Mouse (Mus musculus) ZHBTc4 (cell line): ENCODE measurements around the gene Ttyh1.
A peak's percentile ranks its signal among the peaks of the same experiment; 100 is the strongest.
"Not testable (repeated sequence)": the region's sequence is repeated elsewhere in the genome, so short reads cannot be mapped to it uniquely, and the experiment has no call there.

Experiments used
- DNase-seq: peaks from one replicate; pipeline ENCODE4 v3.0.0-alpha.2; 2011; ENCODE audit warnings: low read depth, low spot score

Ttyh1 gene

GRCm38 (mm10) chr7:4143506-4143905 lies 24.3 kb downstream of the Ttyh1 start:
- no peak for DNase-seq

GRCm38 (mm10) chr7:4144046-4144445 lies 24.8 kb downstream of the Ttyh1 start:
- DNase-seq: no peak

DNA sequence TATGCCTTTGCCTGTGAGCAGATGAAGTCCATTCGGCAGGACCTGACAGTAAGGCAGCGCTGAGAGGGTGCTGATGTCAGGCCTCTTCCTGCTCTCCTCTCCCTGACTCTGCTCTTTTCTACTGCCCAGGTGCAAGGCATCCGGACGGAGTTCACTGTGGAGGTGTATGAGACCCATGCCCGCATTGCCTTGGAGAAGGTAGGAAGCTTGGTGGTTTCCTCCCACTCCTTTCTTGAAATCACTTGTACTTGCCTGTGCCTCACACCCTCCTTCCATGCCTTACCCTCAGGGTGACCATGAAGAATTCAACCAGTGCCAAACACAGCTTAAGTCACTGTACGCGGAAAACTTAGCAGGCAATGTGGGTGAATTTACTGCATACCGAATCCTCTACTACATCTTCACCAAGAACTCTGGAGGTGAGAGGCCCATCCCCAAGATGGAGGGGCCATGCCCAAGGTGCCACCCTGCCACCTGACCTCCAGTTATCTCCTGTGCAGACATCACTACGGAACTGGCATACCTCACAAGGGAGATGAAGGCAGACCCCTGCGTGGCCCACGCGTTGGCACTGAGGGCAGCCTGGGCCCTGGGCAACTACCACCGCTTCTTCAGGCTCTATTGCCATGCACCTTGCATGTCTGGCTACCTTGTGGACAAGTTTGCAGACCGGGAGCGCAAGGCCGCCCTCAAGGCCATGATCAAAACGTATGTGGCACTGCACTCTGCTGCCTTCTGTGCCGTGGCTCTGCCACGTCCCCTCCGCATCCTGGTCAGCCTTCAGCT lies 25.8 kb downstream of the Ttyh1 start:
- no peak for DNase-seq

GRCm38 (mm10) chr7:4145552-4146190 lies 26.5 kb downstream of the Ttyh1 start:
- DNase-seq: peak; percentile 77

DNA sequence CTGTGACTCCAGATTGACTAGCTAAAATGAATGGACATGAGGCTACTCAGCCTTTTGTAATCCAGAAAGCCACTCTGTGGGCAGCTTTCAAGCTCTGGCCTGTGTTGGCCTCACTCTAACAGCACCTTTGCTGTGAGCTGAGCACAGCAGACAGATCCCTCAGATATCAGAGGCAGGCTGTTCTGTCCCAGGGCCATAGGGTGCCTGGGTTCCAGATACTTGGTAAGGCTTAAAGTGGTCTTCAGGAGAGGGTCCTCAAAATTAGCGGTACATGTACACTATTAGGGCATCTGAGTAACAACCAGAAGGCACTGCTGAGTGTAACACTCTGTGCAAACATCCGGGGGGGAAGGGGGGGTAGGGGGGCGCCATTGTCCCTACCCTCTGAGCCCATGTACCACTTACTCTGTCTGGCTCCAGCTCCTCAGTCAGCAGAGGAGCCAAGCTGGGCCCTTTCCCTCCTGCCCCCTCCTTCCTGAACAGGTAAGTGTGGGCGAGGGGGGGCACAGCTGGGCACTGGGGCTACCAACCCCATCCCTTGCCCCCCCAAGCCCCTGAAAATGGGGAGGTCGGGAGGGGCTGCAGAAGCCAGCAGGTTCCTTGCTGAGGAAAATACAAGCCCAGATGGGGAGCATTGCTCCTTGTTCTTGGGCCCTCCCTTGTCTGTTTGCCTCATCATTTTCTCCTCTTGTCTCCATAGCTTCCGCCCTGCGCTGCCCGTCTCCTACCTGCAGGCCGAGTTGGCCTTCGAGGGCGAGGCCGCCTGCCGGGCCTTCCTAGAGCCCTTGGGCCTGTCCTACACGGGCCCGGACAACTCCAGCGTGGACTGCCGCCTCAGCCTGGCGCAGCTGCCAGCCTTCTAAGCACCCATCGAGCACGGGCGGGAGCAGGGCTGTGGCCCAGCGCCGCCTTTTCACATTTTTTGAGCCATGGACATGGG lies 27.3 kb downstream of the Ttyh1 start:
- no peak for DNase-seq

GRCm38 (mm10) chr7:4147371-4147770 lies 28.2 kb downstream of the Ttyh1 start:
- no peak for DNase-seq

DNA sequence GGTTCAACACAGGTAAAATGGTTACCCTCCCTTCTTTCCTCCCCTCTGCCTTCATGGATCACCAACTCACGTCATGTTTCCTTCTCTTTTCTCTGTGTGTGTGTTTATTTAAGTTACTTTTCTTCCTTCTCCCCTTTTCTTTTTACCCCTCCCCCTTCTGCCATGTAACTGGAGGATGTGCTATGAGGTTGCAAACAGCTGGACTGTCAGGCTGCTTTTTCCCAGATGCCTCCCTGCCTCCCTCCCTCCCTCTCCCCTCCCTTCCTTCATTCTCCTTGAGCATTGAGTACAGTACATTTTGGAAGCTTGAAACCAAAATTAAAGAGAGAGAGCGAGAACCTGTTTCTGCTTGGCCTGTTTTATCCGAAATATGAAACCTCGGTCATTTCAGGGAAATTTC lies 28.6 kb downstream of the Ttyh1 start:
- DNase-seq: no peak

- DNase-seq: no peak
These were observed 29.4 kb downstream of the Ttyh1 start for GRCm38 (mm10) chr7:4148341-4149208.

DNA sequence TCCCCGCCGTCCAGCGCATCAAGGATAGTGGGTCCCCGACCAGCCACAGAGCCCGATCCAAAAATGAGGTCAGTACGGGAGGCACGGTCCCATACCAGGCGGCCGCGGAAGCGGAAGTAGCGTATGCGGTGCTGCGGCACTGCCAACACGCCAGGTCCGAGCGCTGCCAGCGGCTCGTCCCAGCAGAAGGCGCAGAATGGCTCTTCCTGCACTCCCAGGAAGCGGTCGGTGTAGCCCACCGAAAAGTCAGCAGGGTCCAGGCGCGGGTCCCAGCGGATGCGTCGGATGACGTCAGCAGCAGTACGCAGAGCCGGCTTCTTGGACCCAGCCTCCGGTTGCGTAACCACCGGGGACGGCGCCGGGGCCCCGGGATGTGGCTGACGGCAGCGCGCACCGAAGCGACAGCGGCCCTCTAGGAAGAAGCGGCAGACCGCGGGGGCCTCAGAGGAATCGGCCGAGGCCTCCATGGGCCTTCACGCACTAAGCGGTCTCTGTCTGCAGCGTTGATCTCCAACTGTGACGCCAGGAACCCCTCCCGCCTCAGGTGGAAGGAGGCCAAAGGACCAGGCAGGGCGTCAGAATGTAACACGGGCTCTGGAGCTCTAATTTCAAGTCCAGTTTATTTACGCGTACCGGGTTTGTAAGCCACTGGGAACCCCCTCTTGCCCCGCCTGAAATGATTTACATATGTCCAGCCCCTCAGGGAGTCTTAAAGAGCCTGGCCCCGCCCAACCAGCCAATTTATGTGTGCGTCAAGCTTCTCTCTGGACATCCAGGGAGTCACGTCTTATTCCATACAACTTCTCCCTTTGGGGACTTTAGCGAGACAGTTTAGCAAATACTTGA lies 30.2 kb downstream of the Ttyh1 start:
- peak; percentile 91 for DNase-seq

DNA sequence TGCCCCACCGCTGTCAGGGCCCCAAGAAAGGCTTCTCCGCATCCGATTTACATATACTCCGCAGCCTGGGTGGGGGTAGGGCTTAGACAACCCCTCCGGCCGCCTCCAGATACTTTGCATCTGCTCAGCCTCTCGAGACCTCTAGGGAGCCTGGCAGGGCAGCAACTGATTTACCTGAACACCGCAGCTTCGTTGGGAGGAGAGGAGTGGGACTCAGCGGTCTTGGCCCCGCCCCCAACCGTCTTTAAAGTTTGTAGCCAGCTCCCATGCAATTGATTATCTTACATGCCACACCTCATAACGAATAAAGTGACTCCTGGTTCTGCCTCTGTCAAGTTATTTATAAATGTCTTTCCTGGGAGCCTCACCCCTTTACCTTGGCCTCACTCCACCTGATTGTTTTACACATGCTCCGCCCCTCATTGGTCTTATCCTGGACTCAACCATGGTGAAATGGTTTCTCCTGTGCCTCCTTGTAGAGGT lies 30.9 kb downstream of the Ttyh1 start, which contains the start of gene Leng9:
Leng9 (minus strand) TSS at position 316 of the 483 bp plus-strand sequence.
- DNase-seq: no peak

DNA sequence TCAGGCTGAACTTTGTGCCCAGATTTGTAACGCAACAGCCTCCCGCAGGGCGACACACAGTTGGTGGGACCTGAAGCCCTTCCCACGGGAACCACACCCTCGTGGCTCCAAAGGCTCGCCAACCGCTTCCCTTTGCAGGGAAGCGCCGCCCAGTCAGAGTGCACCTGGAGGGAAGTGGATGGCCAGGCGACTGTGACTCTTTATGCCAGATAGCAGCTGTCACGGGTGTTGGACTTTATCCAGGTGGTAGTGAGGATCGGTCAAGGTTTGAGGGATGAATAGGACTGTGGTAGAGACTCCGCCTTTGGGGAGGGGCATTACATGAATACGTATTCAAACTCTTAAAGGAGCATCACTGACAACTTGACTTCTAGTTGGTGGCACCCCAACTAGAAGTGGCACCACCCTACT lies 31.6 kb downstream of the Ttyh1 start:
- peak; percentile 77 for DNase-seq

DNA sequence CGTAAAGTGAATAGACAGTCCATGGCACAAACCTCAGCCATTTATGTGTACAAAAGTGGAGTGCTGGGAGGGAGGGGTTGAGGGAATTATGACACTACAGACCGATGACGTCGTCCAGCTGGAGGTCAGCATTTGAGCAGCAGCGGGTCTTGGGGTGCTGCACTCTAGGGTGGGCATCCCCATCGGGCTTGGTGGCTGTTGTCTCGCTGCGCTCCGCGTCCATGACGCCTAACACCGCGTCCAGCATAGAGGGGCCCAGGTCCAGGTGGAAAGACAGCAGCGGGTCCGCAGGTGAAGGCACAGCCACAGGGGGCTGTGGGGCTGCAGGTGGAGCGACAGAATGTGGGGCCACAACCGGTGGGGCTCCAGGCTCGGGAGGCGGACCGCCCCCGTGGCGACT lies 32.0 kb downstream of the Ttyh1 start:
- DNase-seq: no peak

GRCm38 (mm10) chr7:4154356-4154755 lies 35.1 kb downstream of the Ttyh1 start:
- DNase-seq: peak; percentile 58

GRCm38 (mm10) chr7:4154976-4155375 lies 35.8 kb downstream of the Ttyh1 start:
- peak; percentile 72 for DNase-seq

- not testable (repeated sequence) for DNase-seq
These were observed 42.4 kb downstream of the Ttyh1 start for GRCm38 (mm10) chr7:4161596-4161995.

GRCm38 (mm10) chr7:4163571-4164072 lies 44.4 kb downstream of the Ttyh1 start:
- DNase-seq: peak; percentile 67

- peak; percentile 91 for DNase-seq
These were observed 45.1 kb downstream of the Ttyh1 start, which contains the start of gene Cdc42ep5 for GRCm38 (mm10) chr7:4164090-4164910. Gene Cdc42ep5, minus strand, starts transcription at chr7:4164860.

GRCm38 (mm10) chr7:4165286-4165685 lies 46.1 kb downstream of the Ttyh1 start:
- no peak for DNase-seq

GRCm38 (mm10) chr7:4167098-4167497 lies 47.9 kb downstream of the Ttyh1 start:
- DNase-seq: no peak
